Mouse (Mus musculus) testis, postnatal 14 days (tissue): ENCODE data around the gene Glmn.

Source experiments
- DNase-seq: peaks from one replicate; pipeline ENCODE4 v3.0.0; 2021; ENCODE audit warnings: low spot score

The Glmn gene

GRCm38 (mm10) chr5:107516087-107516486 is 81.6 kb downstream of the Glmn start:
- DNase-seq: no peak

- DNase-seq: no peak
Observed at GRCm38 (mm10) chr5:107515453-107515852, 82.2 kb downstream of the Glmn start.

GRCm38 (mm10) chr5:107513583-107513982 is 84.1 kb downstream of the Glmn start:
- no peak for DNase-seq

GRCm38 (mm10) chr5:107511326-107511725 is 86.4 kb downstream of the Glmn start:
- DNase-seq: no peak

- DNase-seq: no peak
Observed at GRCm38 (mm10) chr5:107510503-107510902, 87.2 kb downstream of the Glmn start.

- DNase-seq: no peak
Observed at GRCm38 (mm10) chr5:107507321-107507720, 90.4 kb downstream of the Glmn start, which contains the start of gene Gm42669. TSS of gene Gm42669 (plus strand) at chr5:107507621.

- no peak for DNase-seq
Observed at GRCm38 (mm10) chr5:107500741-107501140, 96.9 kb downstream of the Glmn start.

GRCm38 (mm10) chr5:107499891-107500535 is 97.7 kb downstream of the Glmn start:
- no peak for DNase-seq
